In genomic region chr10:127324495-127324894, GRCm38 (mm10) we compare ENCODE assay signal across 9 mouse cellular contexts. TPM values are rescaled to one million over a fixed set of nuclear protein-coding genes. Genes with fewer than 3 reads are reported as not detected.
A peak's percentile ranks its signal among the peaks of the same experiment; 100 is the strongest.
DNase-seq lines count a peak whose midpoint lies in the region; ATAC-seq and TF ChIP-seq lines count a peak whose summit lies in the region.
"Had no signal": no experiment of that assay in that cellular context is flagged by ENCODE, and none has a peak within 500 bp of the region (broad histone marks: within the 10 kb centered on the region; RNA-seq: fewer than 3 reads in every experiment).

No protein-coding gene starts in this region.

- no peak overlapping the region for H3K27ac ChIP-seq in hindbrain, embryonic 10.5 days
- H3K27ac ChIP-seq in hindbrain, embryonic 13.5 days, result no peak overlapping the region
- no peak overlapping the region for H3K27ac ChIP-seq in heart, embryonic 16.5 days (ENCODE audit: low read length)
- no peak overlapping the region for H3K27ac ChIP-seq in liver, adult 2 months (replicated peaks; ENCODE audit: insufficient read depth, low read depth, low read length)
- H3K27ac ChIP-seq: embryonic facial prominence, embryonic 12.5 days had no signal

- ATAC-seq in hindbrain, embryonic 13.5 days (ENCODE audit: low FRiP score), result no peak
- 0 out of 2 replicates have a peak, but pooled peaks have one; percentile 8 for ATAC-seq in heart, embryonic 16.5 days (replicated peaks; ENCODE audit: extremely low read depth, insufficient read depth, low FRiP score)
- no peak for ATAC-seq in frontal cortex, adult (ENCODE audit: low TSS enrichment)

- DNase-seq in hindbrain, embryonic 10.5 days (ENCODE audit: low spot score), result peak; percentile 63
- peak; percentile 62 for DNase-seq in NIH3T3 (ENCODE audit: low read depth)
- peak; percentile 56 for DNase-seq in liver, adult 2 months (ENCODE audit: extremely low read depth, low read depth, low spot score)
- DNase-seq in retina, embryonic 14.5 days (ENCODE audit: low spot score), result peak; percentile 74
- DNase-seq in urinary bladder, adult 2 months (ENCODE audit: low spot score), result no peak

- TF ChIP-seq POLR2A in liver, adult 2 months (IDR thresholded peaks at IDR 0.05; ENCODE audit: extremely low read depth, insufficient read depth, low read length), result no peak

- peak; percentile 63; the same call in 1 of the 2 replicates for TF ChIP-seq CTCF in liver, adult 2 months (IDR thresholded peaks at IDR 0.05; ENCODE audit: low read depth, low read length)

- H3K4me1 ChIP-seq in hindbrain, embryonic 10.5 days (replicated peaks), result peaks cover 18% of the 10 kb centered on the region
- peaks cover 17% of the 10 kb centered on the region for H3K4me1 ChIP-seq in hindbrain, embryonic 13.5 days (replicated peaks)
- peaks cover 11% of the 10 kb centered on the region for H3K4me1 ChIP-seq in heart, embryonic 16.5 days (ENCODE audit: control insufficient read depth, insufficient read depth, low read length)
- H3K4me1 ChIP-seq in liver, adult 2 months (ENCODE audit: control insufficient read depth, insufficient read depth, low read length), result peaks cover 7% of the 10 kb centered on the region; the same call in 1 of the 2 replicates

- no peak overlapping the region for H3K4me2 ChIP-seq in hindbrain, embryonic 13.5 days
- no peak overlapping the region for H3K4me2 ChIP-seq in heart, embryonic 16.5 days (ENCODE audit: low read depth, low read length)
- H3K4me2 ChIP-seq: embryonic facial prominence, embryonic 12.5 days had no signal

- H3K9ac ChIP-seq in hindbrain, embryonic 13.5 days, result no peak overlapping the region
- no peak overlapping the region for H3K9ac ChIP-seq in heart, embryonic 16.5 days (ENCODE audit: low read length)
- H3K9ac ChIP-seq in liver, adult 2 months (ENCODE audit: low read depth, low read length), result no peak overlapping the region
- H3K9ac ChIP-seq: embryonic facial prominence, embryonic 12.5 days had no signal

- H3K36me3 ChIP-seq in hindbrain, embryonic 10.5 days, result no peaks in the 10 kb centered on the region
- no peaks in the 10 kb centered on the region for H3K36me3 ChIP-seq in hindbrain, embryonic 13.5 days
- H3K36me3 ChIP-seq in heart, embryonic 16.5 days (ENCODE audit: control insufficient read depth, insufficient read depth), result no peaks in the 10 kb centered on the region
- H3K36me3 ChIP-seq in liver, adult 2 months (ENCODE audit: control insufficient read depth, insufficient read depth, low read length), result no peaks in the 10 kb centered on the region
- H3K36me3 ChIP-seq: embryonic facial prominence, embryonic 12.5 days had no signal

- H3K9me3 ChIP-seq in hindbrain, embryonic 10.5 days, result no peaks in the 10 kb centered on the region
- H3K9me3 ChIP-seq in hindbrain, embryonic 13.5 days, result no peaks in the 10 kb centered on the region
- peaks cover 3% of the 10 kb centered on the region; the same call in 1 of the 2 replicates for H3K9me3 ChIP-seq in heart, embryonic 16.5 days (replicated peaks; ENCODE audit: control insufficient read depth, low read length)
- H3K9me3 ChIP-seq: embryonic facial prominence, embryonic 12.5 days had no signal

- H3K79me2 ChIP-seq in liver, adult 2 months (ENCODE audit: control insufficient read depth, insufficient read depth, low read length), result 0 out of 2 replicates have a peak, but pooled peaks cover 2% of the 10 kb centered on the region

- peak overlapping the region; percentile 9; the same call in 1 of the 2 replicates for H3K4me3 ChIP-seq in hindbrain, embryonic 10.5 days
- H3K4me3 ChIP-seq in hindbrain, embryonic 13.5 days, result no peak overlapping the region
- no peak overlapping the region for H3K4me3 ChIP-seq in heart, embryonic 16.5 days (ENCODE audit: low read length)
- no peak overlapping the region for H3K4me3 ChIP-seq in liver, adult 2 months (ENCODE audit: insufficient read depth, low read depth, low read length)
- H3K4me3 ChIP-seq: embryonic facial prominence, embryonic 12.5 days had no signal

- 10% methylated on average over 7 of the region's 7 CpGs for whole genome bisulfite sequencing in hindbrain, embryonic 10.5 days
- 14% methylated on average over 7 of the region's 7 CpGs for WGBS in hindbrain, embryonic 13.5 days
- 12% methylated on average over 7 of the region's 7 CpGs for WGBS in heart, embryonic 16.5 days
- WGBS in liver, adult 2 months, result 20% methylated on average over 7 of the region's 7 CpGs

- peaks cover 81% of the 10 kb centered on the region for H3K27me3 ChIP-seq in hindbrain, embryonic 10.5 days (ENCODE audit: insufficient read depth, poor library complexity, severe bottlenecking)
- H3K27me3 ChIP-seq in hindbrain, embryonic 13.5 days, result peaks cover 88% of the 10 kb centered on the region
- peaks cover 34% of the 10 kb centered on the region for H3K27me3 ChIP-seq in heart, embryonic 16.5 days (ENCODE audit: control insufficient read depth, insufficient read depth, low read length)
- peaks cover 14% of the 10 kb centered on the region for H3K27me3 ChIP-seq in liver, adult 2 months (ENCODE audit: control insufficient read depth, insufficient read depth, low read length)

RNA-seq across cellular contexts. Expression of gene Arhgap9, which starts 2.7 kb away (rescaled TPM):
- polyA plus RNA-seq in hindbrain, embryonic 10.5 days (2016; fragmentation: Nextera tagmentation; extraction: Ambion mirVana), result 1.8 and 2.5 TPM in 2 replicates
- 1.0 and 1.1 TPM in 2 replicates for polyA plus RNA-seq in hindbrain, embryonic 13.5 days (2015; fragmentation: Nextera tagmentation; extraction: Ambion mirVana)
- 7.5 and 15.9 TPM in 2 replicates for polyA plus RNA-seq in heart, embryonic 16.5 days (2015; fragmentation: Nextera tagmentation; extraction: Ambion mirVana)
- total RNA-seq in liver, adult 2 months (2014; rRNA removed), result 1.5 and 2.0 TPM in 2 replicates
- polyA plus RNA-seq in liver, adult 2 months (2012; rRNA removed), result 1.8 and 2.1 TPM in 2 replicates
- polyA plus RNA-seq in urinary bladder, adult 2 months (2012; rRNA removed), result 6.7 and 8.4 TPM in 2 replicates

RNA-seq across cellular contexts. Expression of gene Mars, which starts 12.9 kb away (rescaled TPM):
- polyA plus RNA-seq in hindbrain, embryonic 10.5 days (2016; fragmentation: Nextera tagmentation; extraction: Ambion mirVana), result 171 and 174 TPM in 2 replicates
- polyA plus RNA-seq in hindbrain, embryonic 13.5 days (2015; fragmentation: Nextera tagmentation; extraction: Ambion mirVana), result 116 and 119 TPM in 2 replicates
- 80.4 and 81.2 TPM in 2 replicates for polyA plus RNA-seq in heart, embryonic 16.5 days (2015; fragmentation: Nextera tagmentation; extraction: Ambion mirVana)
- total RNA-seq in liver, adult 2 months (2014; rRNA removed), result 59.6 and 67.3 TPM in 2 replicates
- polyA plus RNA-seq in liver, adult 2 months (2012; rRNA removed), result 65.6 and 70.7 TPM in 2 replicates
- 44.7 and 47.7 TPM in 2 replicates for polyA plus RNA-seq in urinary bladder, adult 2 months (2012; rRNA removed)

RNA-seq across cellular contexts. Expression of gene Gli1, which starts 17.3 kb away (rescaled TPM):
- polyA plus RNA-seq in hindbrain, embryonic 10.5 days (2016; fragmentation: Nextera tagmentation; extraction: Ambion mirVana), result 7.1 and 7.3 TPM in 2 replicates
- 1.6 and 1.8 TPM in 2 replicates for polyA plus RNA-seq in hindbrain, embryonic 13.5 days (2015; fragmentation: Nextera tagmentation; extraction: Ambion mirVana)
- polyA plus RNA-seq in heart, embryonic 16.5 days (2015; fragmentation: Nextera tagmentation; extraction: Ambion mirVana), result 0.91 and 1.4 TPM in 2 replicates
- not detected in 2 replicates for total RNA-seq in liver, adult 2 months (2014; rRNA removed)
- 0.04 TPM in 2 replicates for polyA plus RNA-seq in liver, adult 2 months (2012; rRNA removed)
- polyA plus RNA-seq in urinary bladder, adult 2 months (2012; rRNA removed), result 29.0 and 34.1 TPM in 2 replicates

RNA-seq across cellular contexts. Expression of gene Inhbe, which starts 29.7 kb away (rescaled TPM):
- not detected in 2 replicates for polyA plus RNA-seq in hindbrain, embryonic 10.5 days (2016; fragmentation: Nextera tagmentation; extraction: Ambion mirVana)
- polyA plus RNA-seq in hindbrain, embryonic 13.5 days (2015; fragmentation: Nextera tagmentation; extraction: Ambion mirVana), result not detected in 2 replicates
- 0.04 TPM in 1 of 2 replicates, not detected in the other for polyA plus RNA-seq in heart, embryonic 16.5 days (2015; fragmentation: Nextera tagmentation; extraction: Ambion mirVana)
- total RNA-seq in liver, adult 2 months (2014; rRNA removed), result 4.8 and 7.5 TPM in 2 replicates
- 20.8 and 22.6 TPM in 2 replicates for polyA plus RNA-seq in liver, adult 2 months (2012; rRNA removed)
- not detected in 2 replicates for polyA plus RNA-seq in urinary bladder, adult 2 months (2012; rRNA removed)

RNA-seq across cellular contexts. Expression of gene Mbd6, which starts 35.7 kb away (rescaled TPM):
- 12.8 and 16.3 TPM in 2 replicates for polyA plus RNA-seq in hindbrain, embryonic 10.5 days (2016; fragmentation: Nextera tagmentation; extraction: Ambion mirVana)
- polyA plus RNA-seq in hindbrain, embryonic 13.5 days (2015; fragmentation: Nextera tagmentation; extraction: Ambion mirVana), result 12.1 and 16.5 TPM in 2 replicates
- 11.4 and 11.7 TPM in 2 replicates for polyA plus RNA-seq in heart, embryonic 16.5 days (2015; fragmentation: Nextera tagmentation; extraction: Ambion mirVana)
- total RNA-seq in liver, adult 2 months (2014; rRNA removed), result 1.0 and 2.6 TPM in 2 replicates
- polyA plus RNA-seq in liver, adult 2 months (2012; rRNA removed), result 14.4 and 19.2 TPM in 2 replicates
- polyA plus RNA-seq in urinary bladder, adult 2 months (2012; rRNA removed), result 19.8 and 42.1 TPM in 2 replicates
